Mouse (Mus musculus): Measurements from ENCODE around the gene Vmn1r193.
"Not testable (repeated sequence)": the region's sequence is repeated elsewhere in the genome, so short reads cannot be mapped to it uniquely, and the experiment has no call there.

Vmn1r193 gene

DNA sequence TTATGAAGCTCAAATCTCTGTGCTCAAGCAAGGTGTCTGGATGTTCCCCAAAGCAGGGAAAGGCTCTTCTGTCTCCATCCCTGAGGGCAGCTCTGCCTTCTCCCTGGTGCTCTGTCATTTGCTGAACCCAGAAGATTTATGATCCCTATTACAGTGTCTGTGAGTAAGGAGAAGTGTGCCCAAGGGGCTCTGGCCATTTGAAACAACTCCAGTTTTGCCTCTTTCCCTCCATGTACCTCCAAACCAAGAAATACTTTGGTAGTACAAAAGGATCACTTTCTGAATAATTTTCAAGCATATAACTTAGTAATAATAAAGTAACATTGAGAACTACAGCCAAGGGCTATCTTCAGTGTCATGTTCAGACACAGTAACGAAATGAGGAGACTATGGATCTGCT, at the start of gene Vmn1r193:
Gene Vmn1r193, minus strand, starts transcription at position 101 of the 400 bp plus-strand sequence.
- not testable (repeated sequence) for DNase-seq

DNA sequence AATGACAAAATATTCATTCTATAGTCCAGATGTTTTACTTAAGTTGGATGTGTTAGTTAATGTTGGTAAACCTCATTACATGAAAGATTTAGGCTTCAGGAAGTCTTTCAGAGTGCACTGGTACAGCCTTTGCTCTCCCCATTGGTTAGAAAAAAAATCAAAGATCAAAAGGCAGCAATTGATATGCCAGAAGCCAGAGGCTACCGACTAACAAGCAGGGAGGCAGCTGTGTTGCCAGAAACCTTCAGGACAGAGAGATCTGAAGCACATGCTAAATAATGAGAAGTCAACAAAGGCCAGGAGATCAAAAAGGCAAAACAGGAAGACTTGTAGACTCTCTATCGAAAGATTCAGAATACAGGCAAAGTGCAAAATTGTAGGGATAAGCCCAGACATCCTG, 48.8 kb upstream of the Vmn1r193 start:
- DNase-seq = no peak

DNA sequence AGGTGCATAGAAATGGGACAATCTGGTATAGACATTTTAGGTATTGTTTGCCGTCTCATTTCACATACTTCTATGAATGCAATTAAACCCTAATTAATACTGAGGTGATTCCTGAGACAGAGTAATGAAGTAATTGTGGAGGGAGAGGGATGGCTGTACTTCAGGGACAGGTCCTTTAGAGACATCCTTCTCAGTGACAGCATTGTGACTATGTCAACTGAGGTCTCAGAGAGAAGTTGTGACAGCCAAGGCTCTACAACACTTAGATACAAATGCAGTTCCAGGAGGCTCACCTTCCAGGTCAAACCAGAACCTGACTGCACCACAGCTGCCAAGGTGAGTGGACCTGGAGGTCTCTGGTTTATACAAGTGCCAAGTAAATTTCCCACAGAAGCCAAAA, 47.3 kb upstream of the Vmn1r193 start, which contains the start of gene Vmn1r195:
Gene Vmn1r195, plus strand, starts transcription at position 301 of the 400 bp plus-strand sequence.
- not testable (repeated sequence) for DNase-seq

DNA sequence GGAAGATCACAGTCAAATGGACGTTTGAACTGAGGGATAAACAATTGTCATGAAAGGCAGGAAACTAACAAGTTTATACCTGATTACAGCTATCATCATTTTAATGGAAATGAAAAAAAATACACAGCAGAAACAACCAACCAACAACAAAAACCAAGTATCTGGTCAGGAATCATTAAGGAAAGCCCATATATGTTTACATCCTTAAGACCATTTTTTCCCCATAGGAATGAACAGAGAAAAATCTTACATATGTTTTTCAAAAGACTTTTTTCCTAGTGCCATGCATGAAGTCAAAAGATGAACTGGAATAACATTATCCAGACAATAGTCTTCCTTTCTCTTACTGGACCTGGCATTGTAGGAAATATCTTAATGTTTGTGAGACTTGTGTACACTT, 21.0 kb upstream of the Vmn1r193 start, which contains the start of gene Vmn1r194:
Gene Vmn1r194, plus strand, starts transcription at position 301 of the 400 bp plus-strand sequence.
- no peak for DNase-seq

DNA sequence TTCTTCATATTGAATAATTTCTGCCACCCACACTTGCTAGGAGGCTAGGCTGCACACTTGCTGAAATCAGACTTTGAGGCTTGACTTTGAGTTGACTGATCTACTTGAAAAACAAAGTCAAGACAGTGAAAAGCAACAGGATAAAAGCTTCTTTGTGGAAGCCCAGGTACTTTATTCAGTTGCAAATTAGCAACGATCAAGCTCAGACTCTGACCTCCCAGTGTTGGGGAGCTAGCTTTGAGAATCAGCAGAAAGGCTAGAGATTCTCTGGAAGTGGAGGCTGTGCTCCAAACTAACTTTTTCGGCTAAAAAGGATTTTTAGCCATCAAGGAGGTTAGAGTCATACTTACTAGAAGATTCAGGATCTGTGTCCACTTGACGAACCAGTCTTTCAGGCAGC, 30.2 kb downstream of the Vmn1r193 start:
- not testable (repeated sequence) for DNase-seq

DNA sequence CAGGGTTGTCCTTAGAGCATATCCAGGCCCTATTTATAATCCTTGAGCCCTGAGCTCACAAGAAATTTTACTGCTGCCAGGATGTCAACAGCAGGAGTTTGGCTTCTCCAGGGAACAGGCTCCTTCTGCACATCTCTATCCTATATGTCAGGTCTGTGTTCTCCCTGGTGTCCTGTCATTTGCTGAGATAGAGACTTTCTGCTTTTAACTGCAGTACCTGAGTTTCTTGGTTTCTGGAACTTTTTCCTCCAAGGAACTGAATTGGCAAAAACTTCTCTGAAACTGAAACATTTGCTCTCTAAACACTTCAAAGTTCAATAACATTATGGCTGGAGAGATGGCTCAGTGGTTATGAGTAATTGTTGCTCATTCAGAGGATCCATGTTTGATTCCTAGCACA, 31.9 kb downstream of the Vmn1r193 start, which contains the start of gene Vmn1r192:
Gene Vmn1r192, minus strand, starts transcription at position 101 of the 400 bp plus-strand sequence.
- DNase-seq = no peak

DNA sequence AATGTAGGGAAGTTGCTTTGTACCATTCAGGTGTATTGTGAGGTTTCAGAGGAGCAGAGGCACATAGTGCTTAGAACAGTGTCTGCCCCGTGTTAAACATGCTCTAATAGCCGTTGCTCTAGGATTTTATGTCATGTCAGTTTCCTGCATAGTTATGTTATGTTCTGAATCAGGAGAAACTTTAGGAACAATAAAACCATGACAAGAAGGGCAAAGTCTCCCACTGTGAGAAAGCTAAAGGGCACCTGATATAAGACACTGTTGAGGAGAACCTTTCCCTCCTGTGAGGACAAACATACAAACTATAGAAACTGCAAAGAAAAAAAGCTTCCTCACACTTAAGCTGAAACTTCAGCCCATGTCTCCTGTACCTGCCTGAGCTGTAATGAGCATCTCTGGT, 32.6 kb downstream of the Vmn1r193 start:
- DNase-seq = no peak

DNA sequence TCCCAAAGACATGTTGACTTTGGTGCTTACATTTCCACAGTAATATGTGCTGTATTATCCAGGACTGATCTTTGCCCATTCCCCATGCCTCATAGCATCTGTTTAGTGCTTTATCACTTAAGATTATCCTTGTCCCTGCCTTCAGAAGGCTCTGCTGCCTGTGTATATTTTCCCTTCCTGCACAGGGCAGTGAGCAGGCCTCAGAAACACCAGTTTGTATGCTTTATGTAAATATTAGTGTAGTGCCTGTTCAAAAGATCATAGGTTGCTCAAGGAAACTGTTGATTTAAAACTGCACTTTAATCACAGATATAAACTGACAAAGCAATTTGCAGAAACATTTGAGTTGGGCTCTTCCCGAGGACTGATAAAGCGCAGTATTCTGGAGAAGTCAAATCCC, 33.6 kb downstream of the Vmn1r193 start:
- no peak for DNase-seq

DNA sequence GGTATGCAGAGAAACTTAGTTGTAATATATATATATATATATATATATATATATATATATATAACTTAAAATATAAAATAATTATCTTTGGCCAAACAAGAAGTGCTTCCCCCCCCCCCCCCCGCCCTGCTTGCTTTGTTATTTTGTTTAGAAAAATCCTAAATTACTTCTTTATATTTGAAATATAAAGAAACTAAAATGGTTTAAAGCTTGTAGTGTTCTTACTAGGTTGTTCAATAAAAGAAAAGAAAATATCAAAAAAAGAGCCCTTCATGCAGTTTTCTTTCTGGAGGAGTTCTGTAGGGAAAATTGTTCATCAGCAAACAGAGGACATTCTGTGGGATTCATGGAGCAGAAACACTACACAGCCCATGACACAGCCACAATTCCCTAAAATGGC, 39.1 kb downstream of the Vmn1r193 start, which contains the start of gene Vmn1r191:
Gene Vmn1r191, minus strand, starts transcription at position 101 of the 400 bp plus-strand sequence.
- no peak for DNase-seq

DNA sequence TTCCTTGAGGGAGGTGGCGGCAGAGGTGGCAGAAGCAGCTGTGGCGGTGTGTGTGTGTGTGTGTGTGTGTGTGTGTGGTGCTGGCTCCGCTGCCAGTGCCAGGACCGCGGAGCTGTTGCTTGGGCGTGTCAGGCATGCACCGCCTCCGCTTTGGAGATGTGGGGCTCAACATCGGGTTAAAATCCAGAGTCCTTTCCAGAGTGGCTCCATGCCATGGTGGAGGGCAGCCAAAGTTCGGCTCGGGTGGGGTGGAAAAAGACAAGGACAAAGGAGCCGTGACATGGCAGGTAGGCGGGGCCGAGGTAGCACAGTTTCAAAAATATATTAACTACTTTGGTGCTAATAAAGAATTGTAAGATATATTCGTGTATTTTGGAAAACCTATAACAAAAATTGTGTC, 54.5 kb downstream of the Vmn1r193 start:
- DNase-seq = peak in 1 of 2 experiments; percentile 3

All from cerebellum, postnatal 14 days (tissue).